ENCODE assay signal across 33 mouse cellular contexts in the genomic region with DNA sequence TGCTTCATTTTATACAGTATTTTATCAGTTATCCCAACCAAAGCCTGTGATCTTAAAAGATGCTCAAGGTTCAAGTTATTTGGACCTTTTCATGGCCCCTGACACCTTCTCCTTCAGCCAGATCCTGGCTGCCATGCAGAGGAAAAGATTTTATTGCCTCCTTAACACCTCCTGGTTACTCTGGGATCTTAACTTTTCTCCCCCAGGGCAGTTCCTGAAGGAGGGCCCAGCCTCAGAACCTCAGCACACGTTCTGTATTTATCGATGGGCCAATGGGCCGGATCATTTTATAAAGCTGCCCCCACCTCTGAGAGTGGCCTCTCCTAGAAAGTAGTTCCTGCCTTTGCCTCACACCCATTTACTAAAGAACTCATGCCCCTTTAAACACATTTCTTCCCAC. TPM values are rescaled to one million over a fixed set of nuclear protein-coding genes. Genes with fewer than 3 reads are reported as not detected.
"Had no signal": no experiment of that assay in that cellular context is flagged by ENCODE, and none has a peak within 500 bp of the region (broad histone marks: within the 10 kb centered on the region; RNA-seq: fewer than 3 reads in every experiment).

No protein-coding gene starts in this region.

- H3K4me3 ChIP-seq: limb, embryonic 10.5 days; limb, embryonic 12.5 days; limb, embryonic 13.5 days; limb, embryonic 15.5 days; liver, embryonic 12.5 days; liver, embryonic 13.5 days; liver, embryonic 15.5 days; lung, embryonic 15.5 days; megakaryocyte, embryonic 14.5 days; midbrain, embryonic 10.5 days; midbrain, embryonic 12.5 days; midbrain, embryonic 13.5 days; midbrain, embryonic 15.5 days; myocyte; neural tube, embryonic 12.5 days had no signal

- DNase-seq: left cerebral cortex, postnatal 4 days; liver; liver, embryonic 13.5 days; liver, postnatal 0 days; lung, adult 18-20 months; lung, adult 2 months; lung, embryonic 14.5 days; lung, postnatal 10 days; lung, postnatal 14 days; lung, postnatal 36 days; lung, postnatal 4 days; midbrain, embryonic 14.5 days had no signal

- H3K9me3 ChIP-seq: limb, embryonic 10.5 days; limb, embryonic 15.5 days; liver, embryonic 12.5 days; liver, embryonic 13.5 days; liver, embryonic 15.5 days; lung, embryonic 15.5 days; midbrain, embryonic 10.5 days; midbrain, embryonic 12.5 days; midbrain, embryonic 13.5 days; midbrain, embryonic 15.5 days; neural tube, embryonic 12.5 days had no signal

- H3K4me1 ChIP-seq: liver, embryonic 12.5 days; liver, embryonic 13.5 days; liver, embryonic 15.5 days; lung, embryonic 15.5 days; megakaryocyte, embryonic 14.5 days; midbrain, embryonic 15.5 days; neural tube, embryonic 12.5 days had no signal

- H3K4me2 ChIP-seq: limb, embryonic 12.5 days; limb, embryonic 13.5 days; limb, embryonic 15.5 days; liver, embryonic 11.5 days; liver, embryonic 12.5 days; liver, embryonic 13.5 days; liver, embryonic 15.5 days; lung, embryonic 14.5 days; lung, embryonic 15.5 days; midbrain, embryonic 11.5 days; midbrain, embryonic 12.5 days; midbrain, embryonic 13.5 days; midbrain, embryonic 15.5 days; neural tube, embryonic 12.5 days had no signal

- H3K27ac ChIP-seq: limb, embryonic 10.5 days; limb, embryonic 12.5 days; limb, embryonic 13.5 days; limb, embryonic 15.5 days; liver, embryonic 12.5 days; liver, embryonic 13.5 days; liver, embryonic 14.5 days; liver, embryonic 15.5 days; lung, embryonic 15.5 days; macrophage; midbrain, embryonic 10.5 days; midbrain, embryonic 12.5 days; midbrain, embryonic 13.5 days; midbrain, embryonic 15.5 days; neural tube, embryonic 12.5 days had no signal

- H3K36me3 ChIP-seq: limb, embryonic 10.5 days; limb, embryonic 12.5 days; limb, embryonic 13.5 days; limb, embryonic 15.5 days; liver, embryonic 12.5 days; liver, embryonic 13.5 days; liver, embryonic 15.5 days; lung, embryonic 15.5 days; midbrain, embryonic 10.5 days; midbrain, embryonic 12.5 days; midbrain, embryonic 13.5 days; midbrain, embryonic 15.5 days; neural tube, embryonic 12.5 days had no signal

- H3K27me3 ChIP-seq: liver, embryonic 12.5 days; liver, embryonic 13.5 days; liver, embryonic 15.5 days; lung, embryonic 15.5 days; megakaryocyte, embryonic 14.5 days; midbrain, embryonic 12.5 days; midbrain, embryonic 13.5 days; midbrain, embryonic 15.5 days; neural tube, embryonic 12.5 days had no signal

- H3K9ac ChIP-seq: limb, embryonic 12.5 days; limb, embryonic 13.5 days; limb, embryonic 15.5 days; liver, embryonic 12.5 days; liver, embryonic 13.5 days; liver, embryonic 14.5 days; liver, embryonic 15.5 days; liver, postnatal 0 days; lung, embryonic 14.5 days; lung, embryonic 15.5 days; midbrain, embryonic 12.5 days; midbrain, embryonic 13.5 days; midbrain, embryonic 15.5 days; neural tube, embryonic 12.5 days had no signal

- ATAC-seq: liver, embryonic 12.5 days; liver, postnatal 0 days; lung, postnatal 0 days; midbrain, embryonic 13.5 days; midbrain, embryonic 15.5 days; midbrain, embryonic 16.5 days had no signal

RNA-seq across cellular contexts. Expression of gene Bmpr1b, which starts 37.1 kb away (rescaled TPM):
- polyA plus RNA-seq: liver, adult 2 months; liver, postnatal 0 days; macrophage had no signal
